ENCODE assay signal across 8 mouse cellular contexts in the genomic region with DNA sequence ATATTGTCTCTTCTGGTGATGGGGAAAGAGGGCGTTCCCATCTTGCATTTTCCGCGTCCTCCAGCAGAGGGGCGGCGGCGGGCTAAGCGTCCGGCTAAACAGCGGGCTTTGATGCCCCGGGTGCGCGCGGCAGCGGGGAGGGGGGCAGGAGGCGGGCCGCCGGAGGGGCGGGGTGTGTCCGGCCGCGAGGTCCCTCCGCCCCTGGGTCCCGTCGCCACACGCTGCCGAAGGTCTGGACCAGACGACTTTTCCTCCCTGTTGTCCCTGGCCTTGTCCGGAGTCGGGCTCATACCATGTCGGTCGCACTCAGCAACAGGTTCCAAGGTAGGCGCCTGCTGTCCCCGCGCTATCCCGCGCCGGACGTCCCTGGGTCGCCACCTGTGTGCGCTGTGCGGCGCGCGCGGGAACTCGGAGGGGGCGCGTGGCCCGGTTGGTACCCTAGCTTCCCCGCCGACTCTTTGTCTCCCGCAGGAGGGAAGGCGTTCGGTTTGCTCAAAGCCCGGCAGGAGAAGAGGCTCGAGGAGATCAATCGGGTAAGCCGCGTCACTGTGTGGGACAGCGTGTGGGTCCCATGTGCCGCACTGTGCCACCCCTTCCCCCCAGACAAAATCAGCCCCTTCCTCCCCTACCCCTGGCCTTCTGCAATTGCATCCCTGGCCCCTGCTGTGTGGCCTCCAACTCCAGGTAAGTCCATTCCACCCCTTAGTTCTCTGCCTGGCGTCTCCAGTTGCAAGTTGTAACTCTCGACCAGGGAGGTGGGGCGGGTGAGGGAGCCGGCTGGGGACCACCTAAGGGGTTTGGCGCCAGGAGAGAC. TPM values are rescaled to one million over a fixed set of nuclear protein-coding genes. Genes with fewer than 3 reads are reported as not detected.
DNase-seq lines count a peak whose midpoint lies in the region; ATAC-seq lines count a peak whose summit lies in the region.

Gene Aif1l, plus strand, starts transcription at position 82 of the 814 bp plus-strand sequence.

- ATAC-seq in embryonic facial prominence, embryonic 15.5 days (ENCODE audit: insufficient number of reproducible peaks, low FRiP score, low TSS enrichment, low read depth): peak; percentile 56; the same call in 1 of the 2 replicates
- ATAC-seq in megakaryocyte, adult 5-6 weeks (ENCODE audit: poor library complexity, severe bottlenecking): peak; percentile 51
- no peak for ATAC-seq in inflammation-experienced regulatory T-cells, adult 6 months

- H3K4me1 ChIP-seq in embryonic facial prominence, embryonic 15.5 days: peaks cover 21% of the 10 kb centered on the region

- H3K4me3 ChIP-seq in embryonic facial prominence, embryonic 15.5 days (replicated peaks): peak within 1 kb of the TSS; percentile 68

- peak within 1 kb of the TSS; percentile 51 for H3K9ac ChIP-seq in embryonic facial prominence, embryonic 15.5 days

- peak within 1 kb of the TSS; percentile 99 for H3K4me2 ChIP-seq in embryonic facial prominence, embryonic 15.5 days (replicated peaks)

- intact Hi-C loops in heart, postnatal 10 days (cut with DNase I): no loop called here

- H3K27me3 ChIP-seq in embryonic facial prominence, embryonic 15.5 days: 0 out of 2 replicates have a peak, but pooled peaks cover 3% of the 10 kb centered on the region

- under 1% methylated on average over 66 of the region's 66 CpGs for WGBS in embryonic facial prominence, embryonic 15.5 days

- H3K9me3 ChIP-seq in embryonic facial prominence, embryonic 15.5 days (replicated peaks): no peaks in the 10 kb centered on the region

- DNase-seq in B cell, adult 2 months: peak; percentile 37 to 51
- peak; percentile 67 for DNase-seq in R1 (ENCODE audit: low read depth, low spot score)
- DNase-seq in heart, postnatal 10 days: peak; percentile 70 to 78
- DNase-seq in kidney, postnatal 4 days: peak; percentile 88 to 92
- peak; percentile 53 for DNase-seq in retina, postnatal 7 days (ENCODE audit: low read depth, low spot score)

- H3K36me3 ChIP-seq in embryonic facial prominence, embryonic 15.5 days: no peaks in the 10 kb centered on the region

- no peak within 1 kb of the TSS for H3K27ac ChIP-seq in embryonic facial prominence, embryonic 15.5 days (replicated peaks)

RNA-seq across cellular contexts. Expression of gene Aif1l, which starts in this region (rescaled TPM):
- polyA plus RNA-seq in embryonic facial prominence, embryonic 15.5 days (2015; fragmentation: Nextera tagmentation; extraction: Ambion mirVana): 23.8 and 26.6 TPM in 2 replicates
- 1 to 10 TPM; 7.9 to 8.6 TPM for total RNA-seq in heart, postnatal 10 days (2021)
- 0.16 TPM in 1 of 2 replicates, not detected in the other for total RNA-seq in megakaryocyte, adult 5-6 weeks (2015)
- total RNA-seq in megakaryocyte, adult 5-6 weeks (2017): 2.1 TPM in 1 of 2 replicates, not detected in the other
- 1 to 10 TPM in 1 of 3 experiments, not detected in 2; 1.4 TPM for polyA plus RNA-seq in inflammation-experienced regulatory T-cells, adult 6 months (2017; shearing (Covaris generic))

Comparison
In these comparisons a context has a peak if more than half of its experiments do, and no peak if none do; other contexts are left out.
1. RNA of gene Aif1l (polyA plus RNA-seq): 23.8 to 26.6 TPM in embryonic facial prominence, embryonic 15.5 days; 1.4 TPM in inflammation-experienced regulatory T-cells, adult 6 months; every median in the first group is over 10 times any median in the second.
2. Peak in every context shown above with its lines, with median percentiles within 50 percentile points of each other: DNase-seq.